Mouse (Mus musculus) CH12.LX (cell line): Measurements from ENCODE around the gene Ccdc63.

Experiments used
- CHD1 ChIP-seq: IDR thresholded peaks from 2 replicates; pipeline ENCODE4 v1.6.1; 2012; ENCODE audit warnings: low read depth, low read length, improper control_type of control experiment, inconsistent platforms
- CTCF ChIP-seq, 2 experiments: IDR thresholded peaks in 1 of 2; conservative IDR thresholded peaks in 1 of 2; 2 replicates each; pipeline ENCODE4 v1.5.1; 2011 to 2012; ENCODE audit warnings: low read depth in 2 of 2, low read length in 2 of 2, improper control_type of control experiment in 1 of 2, inconsistent platforms in 1 of 2, mild to moderate bottlenecking in 1 of 2, moderate library complexity in 1 of 2
- E2F4 ChIP-seq: IDR thresholded peaks from 2 replicates; pipeline ENCODE4 v1.6.1; 2011; ENCODE audit warnings: low read depth, low read length, improper control_type of control experiment; ENCODE audit not compliant: insufficient replicate concordance
- ELF1 ChIP-seq: IDR thresholded peaks from 2 replicates; pipeline ENCODE4 v1.6.1; 2014; ENCODE audit warnings: low read depth, mild to moderate bottlenecking, inconsistent platforms, low read length, improper control_type of control experiment
- EP300 ChIP-seq: IDR thresholded peaks from 2 replicates; pipeline ENCODE4 v1.6.1; 2011; ENCODE audit warnings: low read length, improper control_type of control experiment
- MAFK ChIP-seq: IDR thresholded peaks from 2 replicates; pipeline ENCODE4 v1.6.1; 2011; ENCODE audit warnings: low read length, improper control_type of control experiment; ENCODE audit not compliant: insufficient replicate concordance
- MAX ChIP-seq: IDR thresholded peaks from 2 replicates; pipeline ENCODE4 v1.6.1; 2011; ENCODE audit warnings: low read length, improper control_type of control experiment
- POLR2A ChIP-seq: IDR thresholded peaks from 2 replicates; pipeline ENCODE4 v1.6.1; 2011; ENCODE audit warnings: low read depth, mild to moderate bottlenecking, improper control_type of control experiment, low read length
- RCOR1 ChIP-seq: conservative IDR thresholded peaks from 2 replicates; pipeline ENCODE4 v1.6.1; 2012; ENCODE audit warnings: low read depth, mild to moderate bottlenecking, inconsistent platforms, low read length, improper control_type of control experiment
- TCF12 ChIP-seq: IDR thresholded peaks from 2 replicates; pipeline ENCODE4 v1.6.1; 2014; ENCODE audit warnings: low read depth, mild to moderate bottlenecking, inconsistent platforms, low read length, improper control_type of control experiment
- UBTF ChIP-seq: IDR thresholded peaks from 2 replicates; pipeline ENCODE4 v1.6.1; 2012; ENCODE audit warnings: low read depth, mild to moderate bottlenecking, inconsistent platforms, low read length, improper control_type of control experiment, moderate library complexity
- USF1 ChIP-seq: IDR thresholded peaks from 2 replicates; pipeline ENCODE4 v1.6.1; 2014; ENCODE audit warnings: low read depth, mild to moderate bottlenecking, inconsistent platforms, low read length, improper control_type of control experiment

DNA sequence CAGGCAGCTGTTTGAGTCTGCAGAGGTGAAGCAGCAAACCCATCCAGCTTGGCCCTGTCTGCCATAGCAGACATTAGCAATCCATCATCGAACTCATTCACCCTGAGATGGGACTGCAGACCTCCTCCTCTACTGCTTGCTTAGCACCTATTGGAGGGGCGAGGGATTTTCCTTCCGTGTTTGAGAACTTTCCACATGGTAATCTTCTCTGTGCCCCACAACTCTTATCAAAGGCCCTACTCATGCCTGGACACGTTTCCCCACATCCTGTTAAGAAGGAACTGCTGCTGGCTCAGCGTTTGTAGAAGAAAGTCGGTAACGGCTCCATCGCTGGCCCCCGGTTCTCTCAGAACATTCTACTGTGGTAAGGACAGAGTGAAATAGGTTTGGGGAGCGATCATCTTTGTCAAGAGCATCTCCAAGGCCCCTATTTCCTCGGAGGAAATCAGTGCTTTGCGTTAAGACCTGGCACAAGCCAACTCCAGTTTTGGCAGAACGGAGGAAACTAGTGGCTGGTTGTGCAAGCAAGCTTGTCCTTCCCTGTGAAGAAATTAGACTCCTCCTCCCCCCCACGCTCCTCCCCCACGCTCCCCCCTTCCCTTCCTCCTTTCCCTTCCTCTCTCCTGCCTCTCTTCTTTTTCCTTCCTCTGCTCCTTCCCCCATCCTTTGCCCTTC is 4.9 kb upstream of the Ccdc63 start:
- TF ChIP-seq CTCF (conservative IDR thresholded peaks at IDR 0.05 in 1 of 2, IDR thresholded peaks at IDR 0.05 in 1 of 2; ENCODE audit: low read depth in 2 of 2, low read length in 2 of 2) (no peak), ELF1 (peak; percentile 68), MAFK (peak; percentile 82), POLR2A (peak; percentile 71; the same call in 1 of the 2 replicates), E2F4 (no peak), CHD1 (peak; percentile 80; the same call in 1 of the 2 replicates), TCF12 (no peak), MAX (peak; percentile 50; the same call in 1 of the 2 replicates), EP300 (no peak; the same call in 1 of the 2 replicates), USF1 (no peak), UBTF (no peak), RCOR1 (no peak)
